ENCODE assay signal across 8 mouse cellular contexts in genomic region chr5:114374409-114375213, GRCm38 (mm10). TPM values are rescaled to one million over a fixed set of nuclear protein-coding genes. Genes with fewer than 3 reads are reported as not detected.
DNase-seq lines count a peak whose midpoint lies in the region; ATAC-seq lines count a peak whose summit lies in the region.

No protein-coding gene starts in this region.

- no peak overlapping the region for H3K4me3 ChIP-seq in kidney, embryonic 16.5 days (ENCODE audit: low read length)
- H3K4me3 ChIP-seq in forebrain, embryonic 13.5 days, result no peak overlapping the region

- ATAC-seq in erythroid progenitor cell, adult 5-6 weeks (replicated peaks; ENCODE audit: low FRiP score, poor library complexity, severe bottlenecking), result 0 out of 2 replicates have a peak, but pooled peaks have one; percentile 37
- no peak for ATAC-seq in kidney, embryonic 16.5 days (ENCODE audit: low FRiP score, low TSS enrichment)
- peak; percentile 66 for ATAC-seq in megakaryocyte, adult 5-6 weeks (ENCODE audit: poor library complexity, severe bottlenecking)
- ATAC-seq in forebrain, embryonic 13.5 days, result no peak

- no peaks in the 10 kb centered on the region for H3K27me3 ChIP-seq in kidney, embryonic 16.5 days (ENCODE audit: insufficient read depth, low read length)
- H3K27me3 ChIP-seq in forebrain, embryonic 13.5 days, result no peaks in the 10 kb centered on the region

- peak overlapping the region; percentile 59 for H3K27ac ChIP-seq in kidney, embryonic 16.5 days (ENCODE audit: low read length)
- no peak overlapping the region for H3K27ac ChIP-seq in forebrain, embryonic 13.5 days

- 83% methylated on average over 23 of the region's 23 CpGs for WGBS in kidney, embryonic 16.5 days
- 93% methylated on average over 23 of the region's 23 CpGs for WGBS in forebrain, embryonic 13.5 days

- DNase-seq in MEL-GATA-1-ER (ENCODE audit: extremely low read depth, low read depth) (peak; percentile 91), MN1 (ENCODE audit: low spot score) (no peak)
- DNase-seq in layer of hippocampus, adult 11-12 months (ENCODE audit: low spot score), result no peak
- no peak for DNase-seq in frontal cortex, adult 2 months (ENCODE audit: extremely low spot score in 1 of 2, low spot score in 1 of 2)

- H3K9me3 ChIP-seq in kidney, embryonic 16.5 days (ENCODE audit: low read length), result no peaks in the 10 kb centered on the region
- no peaks in the 10 kb centered on the region for H3K9me3 ChIP-seq in forebrain, embryonic 13.5 days (replicated peaks)

- H3K4me1 ChIP-seq in kidney, embryonic 16.5 days (ENCODE audit: insufficient read depth, low read length), result peaks cover 85% of the 10 kb centered on the region
- H3K4me1 ChIP-seq in forebrain, embryonic 13.5 days, result peaks cover 50% of the 10 kb centered on the region

- H3K4me2 ChIP-seq in kidney, embryonic 16.5 days (replicated peaks; ENCODE audit: low read depth, low read length), result no peak overlapping the region
- no peak overlapping the region for H3K4me2 ChIP-seq in forebrain, embryonic 13.5 days

- no peak overlapping the region for H3K9ac ChIP-seq in kidney, embryonic 16.5 days (replicated peaks; ENCODE audit: low read length)
- H3K9ac ChIP-seq in forebrain, embryonic 13.5 days, result no peak overlapping the region

- H3K36me3 ChIP-seq in kidney, embryonic 16.5 days (ENCODE audit: insufficient read depth, low read length), result peaks cover 26% of the 10 kb centered on the region
- peaks cover 65% of the 10 kb centered on the region for H3K36me3 ChIP-seq in forebrain, embryonic 13.5 days (ENCODE audit: poor library complexity, severe bottlenecking)

RNA-seq across cellular contexts. Expression of gene Kctd10, which starts 5.7 kb away (rescaled TPM):
- total RNA-seq in erythroid progenitor cell, adult 5-6 weeks (2015; ENCODE audit: low replicate concordance), result 5.0 and 10.5 TPM in 2 replicates
- total RNA-seq in erythroid progenitor cell, adult 5-6 weeks (2017; ENCODE audit: low replicate concordance), result 11.4 and 12.7 TPM in 2 replicates
- 116 and 124 TPM in 2 replicates for polyA plus RNA-seq in kidney, embryonic 16.5 days (2015; fragmentation: Nextera tagmentation; extraction: Ambion mirVana)
- total RNA-seq in megakaryocyte, adult 5-6 weeks (2015), result 30.2 and 32.5 TPM in 2 replicates
- total RNA-seq in megakaryocyte, adult 5-6 weeks (2017), result 89.8 and 106 TPM in 2 replicates
- polyA plus RNA-seq in frontal cortex, adult 2 months (2012; rRNA removed), result 56.8 and 57.4 TPM in 2 replicates
- polyA plus RNA-seq in forebrain, embryonic 13.5 days (2015; fragmentation: Nextera tagmentation; extraction: Ambion mirVana), result 81.3 and 89.7 TPM in 2 replicates

RNA-seq across cellular contexts. Expression of gene Ube3b, which starts 5.8 kb away (rescaled TPM):
- 19.3 and 27.0 TPM in 2 replicates for total RNA-seq in erythroid progenitor cell, adult 5-6 weeks (2015; ENCODE audit: low replicate concordance)
- 12.9 and 21.7 TPM in 2 replicates for total RNA-seq in erythroid progenitor cell, adult 5-6 weeks (2017; ENCODE audit: low replicate concordance)
- 51.5 and 54.0 TPM in 2 replicates for polyA plus RNA-seq in kidney, embryonic 16.5 days (2015; fragmentation: Nextera tagmentation; extraction: Ambion mirVana)
- 23.7 and 27.3 TPM in 2 replicates for total RNA-seq in megakaryocyte, adult 5-6 weeks (2015)
- total RNA-seq in megakaryocyte, adult 5-6 weeks (2017), result 17.5 and 19.3 TPM in 2 replicates
- polyA plus RNA-seq in frontal cortex, adult 2 months (2012; rRNA removed), result 80.8 and 85.5 TPM in 2 replicates
- polyA plus RNA-seq in forebrain, embryonic 13.5 days (2015; fragmentation: Nextera tagmentation; extraction: Ambion mirVana), result 34.0 and 41.7 TPM in 2 replicates

Comparison
In these comparisons a context has a peak if more than half of its experiments do, and no peak if none do; other contexts are left out.
1. ATAC-seq: peak in erythroid progenitor cell, adult 5-6 weeks (single experiment) and megakaryocyte, adult 5-6 weeks (single experiment); none in kidney, embryonic 16.5 days (single experiment) and forebrain, embryonic 13.5 days (single experiment).